Mouse (Mus musculus) kidney, postnatal 25 days (tissue): ENCODE measurements around the gene C9orf72.
"Not testable (repeated sequence)": the region's sequence is repeated elsewhere in the genome, so short reads cannot be mapped to it uniquely, and the experiment has no call there.

Experiments used
- DNase-seq, 2 experiments: peaks; one replicate each; pipeline ENCODE4 v3.0.0; 2021; ENCODE audit warnings: mixed read lengths in 2 of 2

Gene C9orf72

DNA sequence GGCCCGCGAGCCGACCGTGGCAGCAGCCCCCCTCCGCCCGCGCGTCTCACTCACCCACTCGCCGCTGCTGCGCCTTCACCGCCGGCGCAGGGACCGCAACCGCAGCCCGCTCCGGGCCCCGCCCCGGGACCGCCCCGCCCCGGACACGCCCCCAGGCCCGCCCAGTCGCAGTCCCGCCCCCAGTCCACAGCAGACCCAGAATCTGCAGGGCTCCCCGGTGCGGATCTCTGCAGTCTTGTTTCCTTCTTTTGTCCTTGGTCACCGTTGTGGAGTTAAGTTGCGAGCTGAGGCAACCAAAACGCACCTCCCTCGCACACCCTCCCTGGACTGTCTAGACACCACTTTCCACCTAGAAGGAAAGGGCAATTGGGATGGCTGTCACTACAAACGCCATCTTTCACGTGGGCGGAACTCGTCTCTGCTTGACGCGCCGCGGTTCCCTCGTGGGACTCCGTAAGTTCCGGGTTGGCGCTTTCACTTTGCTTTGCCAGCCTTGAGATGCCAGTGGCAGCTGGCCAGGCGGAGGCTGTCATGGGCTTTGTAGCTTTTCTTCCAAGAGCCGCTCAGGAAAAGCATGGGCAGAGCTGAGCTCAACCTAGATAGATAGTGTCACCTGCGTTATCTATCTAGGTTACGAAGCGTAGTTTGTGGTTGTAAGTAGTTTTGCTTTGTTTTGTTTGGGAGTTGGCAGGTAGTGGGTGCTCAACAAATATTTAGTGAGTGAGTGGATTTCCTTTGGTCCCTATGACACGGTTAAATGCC is at the start of gene C9orf72:
Gene C9orf72, minus strand, starts transcription at position 442 of the 762 bp plus-strand sequence.
- peak; percentile 97 for DNase-seq

DNA sequence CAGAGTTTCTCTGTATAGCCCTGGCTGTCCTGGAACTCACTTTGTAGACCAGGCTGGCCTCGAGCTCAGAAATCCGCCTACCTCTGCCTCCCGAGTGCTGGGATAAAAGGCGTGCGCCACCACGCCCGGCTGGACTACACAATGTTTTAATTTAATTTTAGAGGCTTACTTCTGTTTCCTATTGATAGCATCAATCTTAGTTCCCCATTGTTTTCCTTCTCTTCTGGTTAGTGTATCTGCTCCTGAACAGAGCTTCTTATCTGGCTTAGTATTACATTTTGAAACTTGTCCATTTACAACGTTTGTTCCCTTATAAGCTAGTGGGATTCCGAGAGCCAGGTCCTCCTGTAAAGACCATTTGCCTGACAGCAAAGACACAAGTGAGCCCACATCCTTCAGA is 33.0 kb upstream of the C9orf72 start:
- no peak for DNase-seq

DNA sequence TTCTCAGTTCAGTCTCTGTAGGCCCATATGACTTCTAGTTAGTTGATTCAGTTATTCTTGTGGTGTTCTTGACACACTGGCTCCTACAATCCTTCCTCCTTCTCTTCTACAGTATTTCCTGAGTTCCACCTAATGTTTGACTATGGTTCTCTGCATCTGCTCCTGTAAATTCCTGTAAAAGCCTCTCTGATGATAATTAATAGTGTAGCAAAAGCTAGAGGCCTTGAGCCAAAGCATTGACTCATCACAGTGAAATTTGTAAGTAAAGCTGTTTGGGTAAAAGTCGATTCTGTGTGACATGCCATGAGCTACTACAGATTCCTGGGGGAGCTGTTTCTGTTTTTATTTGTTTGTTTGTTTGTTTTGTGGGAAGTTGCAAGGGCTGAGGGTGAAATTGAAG is 18.0 kb upstream of the C9orf72 start:
- no peak for DNase-seq

DNA sequence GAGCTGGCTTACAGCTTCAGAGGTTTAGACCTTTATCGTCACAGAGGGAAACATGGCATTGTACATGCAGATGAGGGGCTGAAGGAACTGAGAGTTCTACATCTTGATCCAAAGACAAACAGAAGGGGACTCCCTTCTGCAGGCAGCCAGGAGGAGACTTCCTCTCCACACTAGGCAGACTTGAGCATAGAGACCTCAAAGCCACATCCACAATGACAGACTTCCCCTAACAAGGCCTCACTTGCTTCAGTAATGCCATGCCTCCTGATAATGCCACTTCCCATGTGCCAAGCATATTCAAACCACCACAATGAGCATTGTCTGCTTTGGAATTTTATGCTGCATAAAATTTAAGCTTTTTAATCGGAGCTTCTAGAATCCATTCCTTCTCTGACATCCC is 15.8 kb upstream of the C9orf72 start:
- no peak for DNase-seq

DNA sequence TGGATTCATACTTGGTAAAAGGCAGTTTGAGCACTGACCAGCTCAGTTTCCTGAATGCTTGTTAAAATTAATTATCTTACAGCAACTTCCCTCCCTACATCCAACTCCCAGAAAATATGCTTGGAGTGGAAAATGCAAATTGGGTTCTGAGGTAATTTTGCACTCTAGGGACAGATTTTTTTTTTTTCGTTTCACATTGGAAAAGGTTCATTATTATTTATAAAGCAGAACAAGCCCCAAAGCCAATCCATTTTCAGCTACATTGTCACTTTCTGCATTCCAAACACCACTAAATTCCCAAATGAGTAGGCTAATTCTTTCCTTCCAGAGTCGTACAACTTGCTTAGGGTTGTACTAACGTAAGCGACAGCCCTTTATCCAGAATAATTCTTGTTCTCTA is 12.7 kb upstream of the C9orf72 start:
- no peak for DNase-seq

DNA sequence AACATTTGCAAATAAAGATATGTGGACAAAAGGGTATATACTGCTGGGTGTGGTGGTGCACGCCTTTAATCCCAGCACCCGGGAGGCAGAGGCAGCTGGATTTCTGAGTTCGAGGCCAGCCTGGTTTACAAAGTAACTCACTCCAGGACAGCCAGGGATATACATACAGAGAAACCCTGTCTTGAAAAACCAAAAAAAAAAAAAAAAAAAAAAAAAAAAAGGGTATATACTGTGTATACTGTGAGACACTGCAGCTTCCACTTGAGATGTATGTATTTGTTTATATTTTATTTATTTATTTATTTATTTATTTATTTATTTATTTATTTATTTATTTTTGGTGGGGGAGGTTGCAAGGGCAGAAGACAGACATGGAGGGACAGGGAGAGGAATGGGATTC is 12.3 kb upstream of the C9orf72 start:
- DNase-seq, result not testable (repeated sequence)

DNA sequence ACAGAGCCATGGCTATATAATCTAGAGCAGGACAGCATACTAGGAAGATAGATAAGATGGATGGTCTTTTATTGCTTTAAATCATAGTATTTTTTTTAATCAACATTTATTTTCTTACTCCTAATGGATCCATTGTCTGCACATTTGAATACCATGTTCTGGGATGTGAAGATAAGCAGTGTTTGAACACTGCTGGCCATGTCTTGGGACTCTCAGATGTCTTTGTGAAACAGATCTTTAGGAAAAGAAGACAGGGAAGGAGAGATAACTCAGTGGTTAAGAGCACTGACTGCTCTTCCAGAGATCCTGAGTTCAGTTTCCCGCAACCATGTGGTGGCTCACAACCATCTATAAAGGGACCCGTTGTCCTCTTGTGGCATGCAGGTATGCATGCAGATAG is 10.3 kb upstream of the C9orf72 start:
- no peak for DNase-seq

DNA sequence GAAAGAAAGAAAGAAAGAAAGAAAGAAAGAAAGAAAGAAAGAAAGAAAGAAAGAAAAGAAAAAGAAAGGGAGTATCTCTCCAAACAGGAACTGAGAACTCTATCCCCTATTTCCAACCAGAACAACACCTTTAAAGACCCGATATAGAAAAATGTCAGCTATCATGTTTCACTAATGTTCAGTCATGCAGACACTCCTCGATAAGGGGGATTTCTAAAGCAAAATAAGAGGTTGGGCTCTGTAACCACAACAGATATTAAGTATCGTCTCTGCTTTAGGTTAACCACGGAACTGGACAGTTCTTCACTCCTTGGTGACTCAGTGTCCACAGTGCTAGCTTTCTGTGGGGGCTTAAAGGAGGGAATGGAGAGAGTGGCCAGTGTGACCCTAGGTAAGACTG is 2.3 kb upstream of the C9orf72 start:
- no peak for DNase-seq

DNA sequence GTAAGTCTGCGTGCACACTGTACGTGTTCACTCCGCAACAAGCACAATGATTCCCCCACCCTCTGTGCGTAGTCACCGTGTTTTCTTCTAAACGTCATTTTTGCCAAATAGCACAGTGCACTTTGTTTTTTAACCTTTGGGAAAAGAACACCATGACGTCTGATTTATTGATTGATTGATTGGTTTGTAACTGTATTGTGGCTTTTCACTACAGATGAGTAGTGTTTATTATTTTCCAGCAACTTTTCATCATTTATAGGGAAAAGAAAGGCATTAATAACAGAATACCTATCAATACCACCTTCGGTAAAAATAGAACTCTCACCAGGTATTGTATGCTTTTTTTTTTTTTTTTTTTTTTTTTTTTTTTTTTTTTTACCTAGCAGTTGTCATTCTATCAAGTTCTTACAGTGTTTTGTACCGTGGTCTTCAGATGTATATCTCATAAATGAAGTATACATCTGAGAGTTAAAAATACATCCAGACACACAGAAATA is 569 bp upstream of the C9orf72 start:
- no peak for DNase-seq

DNA sequence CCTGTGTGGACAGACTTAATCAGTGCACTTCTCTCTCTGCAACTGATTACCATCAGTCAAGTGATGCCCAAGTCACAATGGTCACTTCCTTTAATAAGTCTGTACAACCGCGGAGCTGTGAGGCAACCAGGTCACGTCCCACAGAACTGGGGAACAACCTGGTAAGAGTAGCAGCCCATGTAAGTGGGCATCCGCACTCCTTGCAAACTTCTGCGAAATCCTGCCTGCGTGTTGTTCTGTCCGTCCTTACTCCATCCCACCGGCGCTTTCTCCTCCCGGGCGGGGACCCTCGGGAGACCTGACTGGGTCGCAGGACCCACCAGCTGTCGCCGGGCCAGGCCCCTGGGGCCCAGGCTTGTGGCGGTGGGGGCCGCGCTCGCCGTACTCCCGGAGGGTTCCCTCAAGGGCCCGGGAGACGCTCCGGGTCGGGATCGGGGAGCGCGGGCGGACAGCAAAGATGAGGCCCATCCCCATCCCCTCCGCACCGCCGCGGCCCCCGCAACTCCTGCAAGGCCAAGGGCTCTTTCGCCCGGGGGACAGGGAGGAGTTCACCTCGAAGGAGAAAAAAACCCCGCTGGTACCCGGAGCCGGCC is 738 bp downstream of the C9orf72 start:
- peak in 1 of 2 experiments; percentile 30 for DNase-seq

DNA sequence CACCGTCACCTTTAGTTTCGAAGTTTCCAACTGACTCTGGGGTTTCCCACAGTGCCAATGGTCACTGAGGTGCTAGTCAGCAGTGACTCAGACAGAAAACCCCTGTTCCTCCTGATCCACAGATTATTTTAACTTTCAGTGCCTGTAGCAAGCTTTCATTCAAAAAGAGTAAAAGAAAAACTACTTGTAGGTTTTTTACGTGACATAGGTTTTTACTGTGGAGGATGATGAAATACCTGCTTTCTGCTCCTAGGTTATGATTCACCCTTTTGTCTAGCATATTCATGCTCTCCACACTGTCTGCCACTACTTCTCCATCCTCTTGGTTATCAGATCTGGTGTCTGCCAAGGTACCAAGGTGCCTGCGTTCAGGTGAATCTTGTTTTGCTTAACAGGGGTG is 1.9 kb downstream of the C9orf72 start:
- no peak for DNase-seq

DNA sequence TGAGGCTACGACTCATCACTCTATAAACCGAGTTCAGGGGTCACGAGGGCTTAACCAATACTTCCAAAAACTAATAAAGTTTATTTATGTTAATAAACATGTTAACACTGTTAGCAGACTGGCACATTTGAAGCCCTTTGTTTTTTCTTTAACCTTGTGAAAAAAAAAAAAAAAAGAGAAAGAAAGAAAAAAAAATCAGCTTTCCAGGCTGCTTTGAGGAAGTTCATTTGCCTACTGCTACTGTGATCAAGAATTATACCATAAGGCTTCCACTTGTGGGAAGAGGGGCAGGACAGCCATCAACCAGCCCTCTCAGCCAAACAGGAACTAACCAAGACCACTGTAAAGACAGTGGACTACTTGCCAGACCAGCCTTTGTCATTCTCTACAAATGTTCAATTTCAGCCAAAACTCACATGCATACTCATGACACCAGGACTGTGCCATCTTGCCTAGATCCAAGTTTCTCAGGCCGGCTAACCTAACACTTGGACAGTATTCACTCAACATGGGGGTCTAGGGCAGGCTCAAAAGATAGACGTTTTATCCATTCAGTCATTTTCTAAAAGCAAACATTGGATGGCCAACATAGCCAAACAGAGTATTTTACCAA is 2.5 kb downstream of the C9orf72 start:
- DNase-seq, result no peak

DNA sequence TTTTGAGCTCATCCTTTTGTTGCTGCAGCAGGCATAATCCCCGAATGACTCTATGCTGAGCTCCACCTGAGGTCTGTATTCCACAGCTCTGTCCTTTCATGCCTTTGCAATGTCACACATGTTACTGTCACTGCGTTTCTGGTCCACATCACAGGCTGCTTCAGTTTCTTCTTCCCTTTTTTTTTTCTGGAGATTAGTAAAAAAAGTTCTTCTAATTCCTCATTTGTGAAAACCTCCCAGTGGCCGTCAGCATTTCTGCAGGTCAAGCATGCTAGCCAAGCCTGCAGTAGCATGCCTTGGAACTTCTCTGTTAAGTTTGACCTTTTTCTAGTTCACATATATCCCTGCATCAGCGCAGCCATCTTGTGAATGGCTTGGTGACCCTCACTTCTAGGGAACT is 4.1 kb downstream of the C9orf72 start:
- DNase-seq, result no peak

DNA sequence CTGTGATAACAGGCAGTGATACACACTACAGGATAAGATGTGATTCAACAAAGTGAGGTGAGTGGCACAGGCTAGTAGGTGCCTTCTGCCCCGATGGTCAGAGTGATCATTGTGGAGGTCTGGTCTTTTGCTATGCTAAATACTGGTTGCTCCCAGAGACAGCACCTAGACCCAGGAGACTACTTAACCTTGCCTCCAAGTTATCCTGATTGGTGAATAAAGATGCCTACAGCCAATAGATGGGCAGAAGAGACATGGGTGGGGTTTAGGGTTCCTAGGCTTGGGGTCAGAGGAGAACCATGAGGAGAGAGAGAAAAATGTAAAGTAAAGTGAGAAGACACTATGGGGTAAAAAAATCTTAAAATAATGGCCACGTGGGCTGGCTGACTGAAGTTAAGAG is 4.8 kb downstream of the C9orf72 start:
- no peak for DNase-seq

DNA sequence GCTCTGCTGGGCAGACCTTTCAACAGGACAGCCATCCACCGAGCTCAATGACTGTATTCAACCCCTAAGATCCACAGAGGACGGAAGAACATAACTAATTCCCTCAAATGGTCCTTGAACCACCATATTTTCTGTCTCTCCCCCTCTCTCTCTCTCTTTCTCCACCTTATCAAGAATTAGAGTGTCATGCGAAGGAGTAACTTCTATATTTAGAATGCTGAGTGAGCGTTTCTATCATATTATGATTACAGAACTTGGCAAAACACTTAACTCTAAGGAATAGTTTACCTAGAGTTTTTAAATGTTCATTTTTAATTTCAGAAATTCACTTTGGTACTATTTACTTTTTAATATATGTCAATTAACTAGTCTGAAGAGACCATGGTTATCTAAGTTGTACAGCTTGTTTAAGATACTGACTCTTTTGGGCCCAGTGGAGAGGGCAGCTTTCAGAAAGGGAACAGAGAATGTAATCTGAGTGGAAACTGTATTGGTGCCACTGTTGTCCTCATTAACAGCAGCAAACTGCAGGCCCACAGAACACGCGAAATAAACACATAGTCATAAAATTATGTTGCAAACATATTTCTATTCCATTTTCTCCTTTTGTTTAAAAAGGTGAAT is 5.8 kb downstream of the C9orf72 start:
- no peak for DNase-seq

DNA sequence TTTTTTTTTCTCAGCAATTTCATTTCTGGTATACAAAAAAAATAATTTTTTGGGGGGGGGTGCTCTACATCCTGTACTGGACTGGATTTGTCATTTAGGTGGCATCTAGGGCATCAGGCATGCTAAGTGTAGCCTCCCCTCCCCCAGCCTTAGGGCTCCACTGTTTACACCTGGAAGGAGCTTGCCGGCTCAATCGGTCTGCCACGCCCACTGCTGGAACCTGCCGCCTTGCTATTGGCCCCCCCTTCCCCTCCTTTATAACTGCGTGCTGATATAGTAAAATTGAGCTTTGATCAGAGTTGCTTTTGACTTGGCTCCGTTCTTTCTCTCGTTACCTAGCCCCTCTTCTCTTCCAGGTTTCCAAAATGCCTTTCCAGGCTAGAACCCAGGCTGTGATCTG is 21.3 kb downstream of the C9orf72 start:
- no peak for DNase-seq

DNA sequence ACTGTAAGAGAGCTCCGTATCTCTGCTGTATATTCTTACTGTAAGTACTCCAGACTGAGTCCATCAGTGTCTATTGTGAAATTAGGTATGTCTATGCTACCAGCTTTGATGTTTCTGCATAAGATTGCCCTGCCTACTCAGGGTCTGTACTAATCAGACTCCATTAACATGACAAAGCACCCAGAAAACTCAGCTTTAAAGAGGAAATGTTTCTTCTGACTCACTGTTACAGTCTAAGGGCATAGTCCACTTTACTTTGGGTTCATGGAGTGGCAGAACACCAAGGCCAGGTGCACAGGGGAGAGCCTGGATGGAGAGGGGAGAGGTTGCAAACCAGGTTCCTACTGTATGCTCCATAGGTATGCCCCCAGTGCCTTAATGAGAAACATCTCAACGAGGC is 22.3 kb downstream of the C9orf72 start:
- DNase-seq, result no peak

DNA sequence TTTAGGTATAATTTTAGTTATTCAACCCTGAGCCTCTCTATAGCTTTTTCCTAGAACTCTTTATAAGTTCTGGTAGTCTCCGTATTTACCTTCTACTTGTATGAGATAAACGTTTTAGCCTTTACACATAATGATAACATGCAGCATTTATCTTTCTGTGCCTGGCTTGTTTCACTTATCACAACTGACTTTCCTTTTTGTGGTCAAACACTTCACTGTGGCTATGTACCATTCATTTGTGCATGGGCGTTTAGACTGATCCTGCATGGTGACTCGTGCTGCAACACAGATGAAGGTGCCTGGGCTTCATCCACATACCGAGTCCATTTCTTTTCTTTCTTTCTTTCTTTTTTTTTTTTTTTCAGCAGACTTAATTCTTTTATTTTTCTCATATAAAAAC is 24.3 kb downstream of the C9orf72 start:
- DNase-seq, result no peak

DNA sequence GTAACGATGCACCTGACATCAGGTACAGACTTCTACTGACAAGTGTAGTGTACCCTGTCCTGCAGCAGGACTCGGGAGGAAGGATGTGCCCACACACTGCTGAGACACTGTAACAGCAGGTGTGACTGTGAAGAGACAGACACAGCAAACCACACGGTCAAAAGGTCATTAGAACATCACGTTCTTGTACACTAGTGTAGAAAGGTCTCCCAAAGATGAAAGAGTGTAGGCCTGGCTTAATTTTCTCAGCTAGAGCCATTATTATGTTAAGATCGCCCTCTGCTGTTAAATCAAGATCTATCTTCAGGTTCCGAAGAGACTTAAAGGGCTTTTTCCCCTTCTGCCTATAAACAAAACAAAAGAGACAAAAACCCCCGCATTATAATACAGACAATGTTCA is 33.2 kb downstream of the C9orf72 start:
- no peak for DNase-seq

DNA sequence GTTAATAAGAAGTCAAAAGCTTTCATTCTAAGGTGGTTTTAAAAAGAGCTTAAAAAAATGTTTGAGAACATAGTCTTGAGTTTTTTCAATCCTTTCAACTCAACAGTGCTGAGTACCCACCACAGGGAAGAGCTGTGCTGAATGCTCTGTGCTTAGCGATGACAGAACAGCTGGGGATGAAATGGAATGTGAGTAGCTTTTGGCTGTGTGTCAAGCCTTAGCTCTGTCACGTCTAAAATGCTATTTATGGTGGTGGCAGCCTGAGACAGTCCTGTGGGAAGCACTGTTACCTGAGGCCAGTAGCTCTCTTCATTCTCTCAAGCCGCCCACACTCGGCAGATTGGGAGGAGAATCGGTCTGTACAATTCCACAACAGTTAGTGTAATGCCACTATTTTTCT is 36.2 kb downstream of the C9orf72 start:
- no peak for DNase-seq

DNA sequence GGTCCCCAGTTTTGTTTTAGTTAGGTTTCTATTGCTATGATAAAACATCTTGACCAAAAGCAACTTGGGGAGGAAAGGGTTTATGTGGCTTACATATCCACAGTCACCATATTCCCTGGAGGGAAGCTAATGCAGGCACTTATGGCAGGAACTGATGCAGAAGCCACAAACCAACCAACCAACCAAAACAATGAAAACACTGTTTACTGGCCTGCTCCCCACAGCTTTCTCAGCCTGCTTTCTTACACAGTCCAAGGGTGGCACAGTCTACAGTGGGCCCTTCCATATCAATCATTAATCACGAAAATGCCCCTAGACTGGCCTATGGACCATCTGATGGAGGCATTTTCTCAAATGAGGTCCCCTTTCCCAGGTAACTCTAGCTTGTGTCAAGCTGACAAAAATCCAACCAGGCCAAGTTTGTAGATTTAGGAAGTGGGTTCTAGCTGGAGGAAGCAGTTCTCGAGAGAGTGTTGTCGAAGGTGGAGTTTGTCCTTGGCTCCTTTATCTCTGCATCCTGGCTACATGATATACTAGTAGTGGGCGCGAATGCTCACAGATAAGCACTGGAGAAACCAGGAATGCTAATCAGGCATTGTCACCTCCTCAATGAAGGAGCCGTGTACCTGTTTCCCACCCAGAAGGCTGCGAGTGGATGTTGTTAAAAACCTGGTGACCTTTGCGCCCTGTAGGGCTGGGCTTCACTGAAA is 38.2 kb downstream of the C9orf72 start:
- DNase-seq, result no peak

DNA sequence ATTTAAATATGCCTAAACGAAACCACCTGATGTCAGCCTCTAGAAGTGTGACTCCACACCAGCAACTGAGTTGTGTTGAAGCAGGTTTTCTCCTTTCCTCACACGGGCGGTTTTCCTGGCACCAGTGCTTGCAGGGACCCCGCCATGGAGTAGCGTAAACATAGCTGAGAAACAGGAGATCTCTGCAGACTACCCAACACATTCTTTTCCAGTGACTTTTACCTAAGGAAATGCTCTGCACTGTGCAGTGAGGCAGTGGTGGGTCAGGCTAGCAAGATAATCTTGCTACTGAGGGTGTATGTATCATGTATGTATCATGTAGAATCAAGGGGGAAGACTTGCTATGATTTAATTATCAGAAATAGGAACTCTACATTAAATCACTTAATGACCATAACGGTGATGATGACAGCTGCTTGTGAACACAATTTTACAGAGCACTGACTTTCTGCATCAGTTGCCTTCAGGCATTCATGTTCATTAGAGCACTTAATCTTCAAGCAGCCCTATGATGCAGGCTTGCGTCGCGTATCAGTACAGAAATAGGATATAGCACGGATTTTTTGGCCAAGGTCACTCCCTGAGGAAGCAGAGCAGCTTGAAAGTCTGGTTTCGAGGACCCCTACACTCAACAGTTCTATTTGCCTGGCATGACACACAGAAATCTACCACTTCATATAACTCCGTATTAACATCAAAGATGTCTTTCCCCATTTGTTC is 47.9 kb downstream of the C9orf72 start:
- DNase-seq, result no peak
